Mouse (Mus musculus): Measurements from ENCODE around the gene Mbnl2. TPM values are rescaled to one million over a fixed set of nuclear protein-coding genes. Genes with fewer than 3 reads are reported as not detected.

Mbnl2 gene
- polyA plus RNA-seq, 1 experiment from 2014 or later = 30.0 TPM

- Histone ChIP-seq H3K27ac (no peak overlapping the region), H3K36me3 (replicated peaks) (peaks cover 21% of the 10 kb centered on the region), H3K4me3 (no peak overlapping the region), H3K9me3 (peaks cover 6% of the 10 kb centered on the region), H3K4me1 (peaks cover 13% of the 10 kb centered on the region), H3K27me3 (ENCODE audit: poor library complexity, severe bottlenecking) (peaks cover 7% of the 10 kb centered on the region; the same call in 1 of the 2 replicates)
- 91% methylated on average over 9 of the region's 9 CpGs for WGBS
- no peak for DNase-seq (ENCODE audit: extremely low spot score, low spot score)
Observed at GRCm38 (mm10) chr14:120392441-120392840, 117.0 kb downstream of the Mbnl2 start.

GRCm38 (mm10) chr14:120393441-120393840 lies 118.0 kb downstream of the Mbnl2 start:
- no peak for DNase-seq (ENCODE audit: extremely low spot score, low spot score)
- Histone ChIP-seq H3K27me3 (ENCODE audit: poor library complexity, severe bottlenecking) (no peaks in the 10 kb centered on the region), H3K4me1 (peaks cover 13% of the 10 kb centered on the region), H3K27ac (no peak overlapping the region), H3K9me3 (peaks cover 6% of the 10 kb centered on the region), H3K4me3 (no peak overlapping the region), H3K36me3 (replicated peaks) (peaks cover 21% of the 10 kb centered on the region)
- 88% methylated on average over 8 of the region's 8 CpGs for WGBS

GRCm38 (mm10) chr14:120394216-120394615 lies 118.7 kb downstream of the Mbnl2 start:
- no peak overlapping the region for H3K4me3 ChIP-seq
- WGBS = 70% methylated on average over 3 of the region's 3 CpGs
- H3K27me3 ChIP-seq (ENCODE audit: poor library complexity, severe bottlenecking) = no peaks in the 10 kb centered on the region
- peaks cover 6% of the 10 kb centered on the region for H3K4me1 ChIP-seq
- peaks cover 21% of the 10 kb centered on the region for H3K36me3 ChIP-seq (replicated peaks)
- DNase-seq (ENCODE audit: extremely low spot score, low spot score) = no peak
- H3K9me3 ChIP-seq = peaks cover 6% of the 10 kb centered on the region
- no peak overlapping the region for H3K27ac ChIP-seq

- 86% methylated on average over 3 of the region's 3 CpGs for WGBS
- Histone ChIP-seq H3K27ac (no peak overlapping the region), H3K27me3 (ENCODE audit: poor library complexity, severe bottlenecking) (no peaks in the 10 kb centered on the region), H3K9me3 (peaks cover 6% of the 10 kb centered on the region), H3K4me3 (no peak overlapping the region), H3K36me3 (replicated peaks) (peaks cover 15% of the 10 kb centered on the region), H3K4me1 (no peaks in the 10 kb centered on the region)
- no peak for DNase-seq (ENCODE audit: extremely low spot score, low spot score)
Observed at GRCm38 (mm10) chr14:120394827-120395226, 119.4 kb downstream of the Mbnl2 start.

GRCm38 (mm10) chr14:120395501-120395900 lies 120.0 kb downstream of the Mbnl2 start:
- WGBS = 90% methylated on average over 9 of the region's 9 CpGs
- no peak overlapping the region for H3K27ac ChIP-seq

GRCm38 (mm10) chr14:120397871-120398647 lies 122.6 kb downstream of the Mbnl2 start:
- Histone ChIP-seq H3K36me3 (replicated peaks) (peaks cover 23% of the 10 kb centered on the region), H3K27me3 (ENCODE audit: poor library complexity, severe bottlenecking) (no peaks in the 10 kb centered on the region), H3K9me3 (no peaks in the 10 kb centered on the region), H3K4me3 (no peak overlapping the region), H3K27ac (no peak overlapping the region), H3K4me1 (no peaks in the 10 kb centered on the region)
- peak; percentile 72 for DNase-seq (ENCODE audit: extremely low spot score, low spot score)
- 53% methylated on average over 10 of the region's 10 CpGs for WGBS

More at GRCm38 (mm10) chr14:120395501-120395900, 120.0 kb downstream of the Mbnl2 start:
- peaks cover 12% of the 10 kb centered on the region for H3K36me3 ChIP-seq (replicated peaks)
- no peak overlapping the region for H3K4me3 ChIP-seq
- peaks cover 1% of the 10 kb centered on the region; the same call in 1 of the 2 replicates for H3K9me3 ChIP-seq
- no peaks in the 10 kb centered on the region for H3K27me3 ChIP-seq (ENCODE audit: poor library complexity, severe bottlenecking)
- H3K4me1 ChIP-seq = no peaks in the 10 kb centered on the region
- no peak for DNase-seq (ENCODE audit: extremely low spot score, low spot score)

GRCm38 (mm10) chr14:120399614-120400013 lies 124.1 kb downstream of the Mbnl2 start:
- no peaks in the 10 kb centered on the region for H3K9me3 ChIP-seq
- no peaks in the 10 kb centered on the region for H3K27me3 ChIP-seq (ENCODE audit: poor library complexity, severe bottlenecking)
- H3K27ac ChIP-seq = no peak overlapping the region
- H3K36me3 ChIP-seq (replicated peaks) = peaks cover 19% of the 10 kb centered on the region
- H3K4me3 ChIP-seq = no peak overlapping the region
- H3K4me1 ChIP-seq = no peaks in the 10 kb centered on the region
- 91% methylated on average over 6 of the region's 6 CpGs for WGBS
- no peak for DNase-seq (ENCODE audit: extremely low spot score, low spot score)

GRCm38 (mm10) chr14:120401158-120401557 lies 125.7 kb downstream of the Mbnl2 start:
- peaks cover 24% of the 10 kb centered on the region for H3K36me3 ChIP-seq (replicated peaks)
- no peaks in the 10 kb centered on the region for H3K9me3 ChIP-seq
- H3K27me3 ChIP-seq (ENCODE audit: poor library complexity, severe bottlenecking) = no peaks in the 10 kb centered on the region
- no peak overlapping the region for H3K27ac ChIP-seq
- no peak for DNase-seq (ENCODE audit: extremely low spot score, low spot score)
- no peaks in the 10 kb centered on the region for H3K4me1 ChIP-seq
- no peak overlapping the region for H3K4me3 ChIP-seq
- WGBS = 91% methylated on average over 15 of the region's 15 CpGs

- Histone ChIP-seq H3K9me3 (no peaks in the 10 kb centered on the region), H3K4me1 (no peaks in the 10 kb centered on the region), H3K36me3 (replicated peaks) (peaks cover 24% of the 10 kb centered on the region), H3K27me3 (ENCODE audit: poor library complexity, severe bottlenecking) (no peaks in the 10 kb centered on the region), H3K4me3 (no peak overlapping the region), H3K27ac (no peak overlapping the region)
- DNase-seq (ENCODE audit: extremely low spot score, low spot score) = no peak
- WGBS = 93% methylated on average over 9 of the region's 9 CpGs
Observed at GRCm38 (mm10) chr14:120402715-120403114, 127.2 kb downstream of the Mbnl2 start.

GRCm38 (mm10) chr14:120404364-120404763 lies 128.9 kb downstream of the Mbnl2 start:
- DNase-seq (ENCODE audit: extremely low spot score, low spot score) = no peak
- Histone ChIP-seq H3K36me3 (replicated peaks) (peaks cover 29% of the 10 kb centered on the region), H3K4me3 (no peak overlapping the region), H3K27me3 (ENCODE audit: poor library complexity, severe bottlenecking) (no peaks in the 10 kb centered on the region), H3K27ac (no peak overlapping the region), H3K9me3 (no peaks in the 10 kb centered on the region), H3K4me1 (no peaks in the 10 kb centered on the region)
- WGBS = 93% methylated on average over 7 of the region's 7 CpGs

- Histone ChIP-seq H3K4me3 (no peak overlapping the region), H3K27me3 (ENCODE audit: poor library complexity, severe bottlenecking) (no peaks in the 10 kb centered on the region), H3K36me3 (replicated peaks) (peaks cover 32% of the 10 kb centered on the region), H3K27ac (no peak overlapping the region), H3K4me1 (no peaks in the 10 kb centered on the region), H3K9me3 (no peaks in the 10 kb centered on the region)
- no peak for DNase-seq (ENCODE audit: extremely low spot score, low spot score)
- WGBS = 93% methylated on average over 17 of the region's 17 CpGs
Observed at GRCm38 (mm10) chr14:120404811-120405582, 129.5 kb downstream of the Mbnl2 start.

- no peaks in the 10 kb centered on the region for H3K9me3 ChIP-seq
- no peak overlapping the region for H3K4me3 ChIP-seq
- no peak overlapping the region for H3K27ac ChIP-seq
- H3K27me3 ChIP-seq (ENCODE audit: poor library complexity, severe bottlenecking) = no peaks in the 10 kb centered on the region
- WGBS = 90% methylated on average over 3 of the region's 3 CpGs
- no peak for DNase-seq (ENCODE audit: extremely low spot score, low spot score)
- H3K36me3 ChIP-seq (replicated peaks) = peaks cover 29% of the 10 kb centered on the region
- no peaks in the 10 kb centered on the region for H3K4me1 ChIP-seq
Observed at GRCm38 (mm10) chr14:120405597-120405996, 130.1 kb downstream of the Mbnl2 start.

- Histone ChIP-seq H3K4me3 (no peak overlapping the region), H3K27ac (no peak overlapping the region), H3K27me3 (ENCODE audit: poor library complexity, severe bottlenecking) (no peaks in the 10 kb centered on the region), H3K9me3 (no peaks in the 10 kb centered on the region), H3K36me3 (replicated peaks) (peaks cover 25% of the 10 kb centered on the region), H3K4me1 (no peaks in the 10 kb centered on the region)
- no peak for DNase-seq (ENCODE audit: extremely low spot score, low spot score)
- WGBS = 91% methylated on average over 6 of the region's 6 CpGs
Observed at GRCm38 (mm10) chr14:120406271-120406670, 130.8 kb downstream of the Mbnl2 start.
